Mouse (Mus musculus) limb, embryonic 12.5 days (tissue): ENCODE measurements at regions not wholly inside any gene's neighbourhood (a gene's known extent, or its start where the extent isn't known, plus 50 kb on each side); places are given as distances from the start of the nearest gene placed in this dataset.

Source experiments
- ATAC-seq: fragments of 200-750 bp; cut with Nextera tagmentation; 2 replicates; pipeline ENCODE4 v1.8.0; 2017; ENCODE audit warnings: low read depth, moderate TSS enrichment; ENCODE audit not compliant: insufficient number of reproducible peaks, insufficient read depth, low FRiP score, low TSS enrichment
- H3K27ac ChIP-seq: fragments of 300-500 bp; sonication (generic); 2 replicates; pipeline ENCODE4 v1.5.1; 2016; ENCODE audit warnings: mild to moderate bottlenecking, moderate library complexity
- H3K27me3 ChIP-seq: fragments of 300-500 bp; sonication (generic); 2 replicates; pipeline ENCODE4 v1.6.1; 2016; ENCODE audit warnings: mild to moderate bottlenecking, moderate library complexity
- H3K36me3 ChIP-seq: fragments of 300-500 bp; sonication (generic); 2 replicates; pipeline ENCODE4 v1.6.1; 2016; ENCODE audit warnings: mild to moderate bottlenecking, moderate library complexity
- H3K4me1 ChIP-seq: fragments of 300-500 bp; sonication (generic); replicated peaks from 2 replicates; pipeline ENCODE4 v1.6.1; 2016
- H3K4me2 ChIP-seq: fragments of 300-500 bp; sonication (generic); 2 replicates; pipeline ENCODE4 v1.6.1; 2016; ENCODE audit warnings: mild to moderate bottlenecking, moderate library complexity
- H3K4me3 ChIP-seq: fragments of 300-500 bp; sonication (generic); replicated peaks from 2 replicates; pipeline ENCODE4 v1.5.1; 2016; ENCODE audit warnings: mild to moderate bottlenecking
- H3K9ac ChIP-seq: fragments of 300-500 bp; sonication (generic); replicated peaks from 2 replicates; pipeline ENCODE4 v1.6.1; 2016; ENCODE audit warnings: mild to moderate bottlenecking, moderate library complexity
- H3K9me3 ChIP-seq: fragments of 300-500 bp; sonication (generic); 2 replicates; pipeline ENCODE4 v1.6.1; 2016; ENCODE audit warnings: mild to moderate bottlenecking, moderate library complexity
- whole genome bisulfite sequencing: fragments of 180-500 bp; shearing (Covaris S2); methylation state at CpG from one replicate; pipeline ENCODE4 v1.1.7; 2016; 5-methylcytosine and 5-hydroxymethylcytosine counted together

DNA sequence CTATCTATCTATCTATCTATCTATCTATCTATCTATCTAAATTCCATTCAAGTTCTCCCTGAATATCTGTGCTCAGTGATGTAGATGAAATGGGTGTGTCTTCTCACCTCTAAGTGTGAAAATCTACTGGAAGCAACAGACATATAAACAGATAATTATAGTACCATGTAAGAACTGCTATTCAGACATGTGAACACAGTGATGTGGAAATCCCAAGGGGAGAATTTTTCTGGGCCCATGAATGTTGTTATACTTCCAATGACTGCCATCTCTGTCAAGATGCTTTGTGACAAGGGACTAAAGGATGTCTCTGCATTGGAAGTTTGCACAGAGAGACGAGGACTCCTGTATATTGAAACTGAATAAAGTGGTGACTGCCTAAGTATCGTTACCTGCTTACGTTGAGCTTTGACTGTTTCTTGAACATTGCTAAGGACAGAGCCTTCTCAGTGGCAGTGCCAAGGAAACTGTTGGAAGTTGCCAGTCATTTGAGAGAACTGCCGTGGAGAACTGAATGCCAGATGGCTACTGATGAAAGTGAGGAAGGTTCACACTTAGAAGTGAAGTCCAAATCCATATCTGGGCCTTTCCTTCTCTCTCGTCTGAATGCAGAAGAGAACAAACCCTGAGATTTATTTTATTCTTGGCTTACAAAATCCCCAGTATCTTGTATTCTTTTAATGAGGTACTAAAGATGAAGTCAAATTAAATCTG, 175.0 kb upstream of the Cd180 start:
- Histone ChIP-seq H3K9ac (no peak overlapping the region), H3K27ac (no peak overlapping the region), H3K4me3 (no peak overlapping the region), H3K4me1 (peaks cover 10% of the 10 kb centered on the region), H3K36me3 (no peaks in the 10 kb centered on the region), H3K4me2 (no peak overlapping the region), H3K27me3 (peaks cover 6% of the 10 kb centered on the region), H3K9me3 (no peaks in the 10 kb centered on the region)
- no peak for ATAC-seq
- 84% methylated on average over 5 of the region's 5 CpGs for WGBS

DNA sequence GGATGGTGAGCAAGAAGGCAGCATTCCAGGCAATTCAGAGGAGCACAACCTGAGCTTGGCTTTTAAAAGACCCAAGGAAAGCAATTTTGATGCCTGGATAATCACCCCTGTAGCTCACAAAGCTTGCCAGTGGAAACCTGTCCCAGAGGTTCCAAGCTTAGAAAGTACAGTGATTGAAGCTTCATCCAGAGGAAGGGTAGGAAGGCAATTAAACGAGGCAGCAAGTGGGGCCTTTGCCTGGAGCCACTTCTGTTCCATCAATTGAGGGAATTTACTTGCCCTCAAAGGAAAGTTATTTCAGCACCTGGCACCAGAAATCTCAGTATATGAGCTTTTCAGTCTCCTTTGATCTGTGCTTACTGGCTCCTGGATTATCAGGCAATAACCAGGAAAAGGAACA, 171.9 kb upstream of the Cd180 start:
- Histone ChIP-seq H3K9me3 (no peaks in the 10 kb centered on the region), H3K4me3 (no peak overlapping the region), H3K9ac (no peak overlapping the region), H3K27me3 (peaks cover 12% of the 10 kb centered on the region), H3K36me3 (no peaks in the 10 kb centered on the region), H3K4me2 (no peak overlapping the region), H3K4me1 (peaks cover 10% of the 10 kb centered on the region), H3K27ac (no peak overlapping the region)
- 3% methylated on average over 1 of the region's 1 CpGs for WGBS
- peak; percentile 59; the same call in 1 of the 2 replicates for ATAC-seq

DNA sequence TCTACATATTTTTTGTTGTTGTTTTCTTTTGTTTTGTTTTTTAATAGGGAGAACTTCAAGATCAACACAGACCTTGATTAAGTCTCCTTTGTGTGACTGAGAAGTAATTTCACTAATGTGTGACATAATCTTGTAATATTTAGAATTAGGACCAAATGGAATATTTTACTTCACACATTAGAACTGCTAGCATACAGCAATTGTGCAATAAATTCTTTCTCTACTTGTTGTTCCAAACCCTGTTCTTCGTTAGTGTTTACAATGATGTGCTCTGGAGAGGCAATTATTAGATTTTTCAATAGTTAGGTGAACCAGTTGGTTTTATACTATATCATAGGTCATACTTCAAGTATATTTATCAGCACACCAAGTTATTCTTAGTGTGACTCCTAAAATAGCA, 171.3 kb upstream of the Cd180 start:
- Histone ChIP-seq H3K4me3 (no peak overlapping the region), H3K9me3 (no peaks in the 10 kb centered on the region), H3K27ac (no peak overlapping the region), H3K9ac (no peak overlapping the region), H3K4me2 (no peak overlapping the region), H3K36me3 (no peaks in the 10 kb centered on the region), H3K27me3 (peaks cover 12% of the 10 kb centered on the region), H3K4me1 (peaks cover 10% of the 10 kb centered on the region)
- no peak for ATAC-seq
- WGBS, result 48% methylated on average over 1 of the region's 1 CpGs

DNA sequence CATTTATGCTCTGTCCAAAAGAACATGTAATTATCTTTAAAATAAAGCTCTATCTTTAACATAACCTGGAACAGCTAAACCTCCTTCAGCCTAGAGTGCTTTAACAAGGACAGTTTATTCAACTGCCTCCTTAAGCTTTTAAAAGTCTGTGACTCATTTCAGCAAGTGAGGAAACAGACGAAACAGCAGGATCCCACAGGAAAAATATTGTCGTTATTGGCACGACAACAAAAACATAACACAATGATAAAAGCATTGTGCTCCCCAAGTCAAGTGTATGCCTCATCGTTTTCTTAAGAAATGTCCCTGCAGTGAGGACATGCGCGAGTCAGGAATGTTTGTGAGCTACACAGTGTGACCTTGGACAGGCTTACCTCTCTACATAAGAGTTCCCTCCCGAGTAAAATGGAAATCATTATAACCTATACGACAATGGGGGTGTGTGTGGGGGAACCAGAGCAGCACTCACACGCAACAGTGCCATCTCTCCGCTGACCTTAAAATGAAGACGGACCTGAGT, 166.7 kb upstream of the Cd180 start:
- Histone ChIP-seq H3K9me3 (no peaks in the 10 kb centered on the region), H3K4me1 (no peaks in the 10 kb centered on the region), H3K9ac (no peak overlapping the region), H3K36me3 (no peaks in the 10 kb centered on the region), H3K4me2 (no peak overlapping the region), H3K4me3 (no peak overlapping the region), H3K27me3 (peaks cover 6% of the 10 kb centered on the region; the same call in 1 of the 2 replicates), H3K27ac (no peak overlapping the region)
- ATAC-seq, result no peak
- 75% methylated on average over 11 of the region's 11 CpGs for WGBS

DNA sequence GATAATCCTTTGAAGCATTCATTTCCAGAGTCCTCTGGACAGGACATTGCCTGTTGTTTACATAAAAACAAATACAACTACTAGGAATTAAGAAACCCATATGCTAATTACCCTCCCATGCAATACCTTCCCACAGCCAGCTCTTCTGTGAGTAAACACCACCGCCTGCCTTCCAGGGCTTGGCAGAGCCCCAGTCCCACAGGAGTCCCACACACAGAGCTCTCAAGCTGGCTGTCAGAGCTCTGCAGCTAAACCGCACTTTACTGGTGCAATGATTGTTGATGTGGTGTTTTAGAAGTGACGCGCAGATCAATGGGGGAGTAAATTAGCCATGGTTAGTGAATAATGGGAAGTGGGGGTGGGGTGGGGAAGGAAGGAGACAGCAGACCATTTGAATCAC, 159.6 kb upstream of the Cd180 start:
- H3K4me1 ChIP-seq, result peaks cover 18% of the 10 kb centered on the region
- ATAC-seq, result no peak
- H3K27me3 ChIP-seq, result peaks cover 6% of the 10 kb centered on the region

DNA sequence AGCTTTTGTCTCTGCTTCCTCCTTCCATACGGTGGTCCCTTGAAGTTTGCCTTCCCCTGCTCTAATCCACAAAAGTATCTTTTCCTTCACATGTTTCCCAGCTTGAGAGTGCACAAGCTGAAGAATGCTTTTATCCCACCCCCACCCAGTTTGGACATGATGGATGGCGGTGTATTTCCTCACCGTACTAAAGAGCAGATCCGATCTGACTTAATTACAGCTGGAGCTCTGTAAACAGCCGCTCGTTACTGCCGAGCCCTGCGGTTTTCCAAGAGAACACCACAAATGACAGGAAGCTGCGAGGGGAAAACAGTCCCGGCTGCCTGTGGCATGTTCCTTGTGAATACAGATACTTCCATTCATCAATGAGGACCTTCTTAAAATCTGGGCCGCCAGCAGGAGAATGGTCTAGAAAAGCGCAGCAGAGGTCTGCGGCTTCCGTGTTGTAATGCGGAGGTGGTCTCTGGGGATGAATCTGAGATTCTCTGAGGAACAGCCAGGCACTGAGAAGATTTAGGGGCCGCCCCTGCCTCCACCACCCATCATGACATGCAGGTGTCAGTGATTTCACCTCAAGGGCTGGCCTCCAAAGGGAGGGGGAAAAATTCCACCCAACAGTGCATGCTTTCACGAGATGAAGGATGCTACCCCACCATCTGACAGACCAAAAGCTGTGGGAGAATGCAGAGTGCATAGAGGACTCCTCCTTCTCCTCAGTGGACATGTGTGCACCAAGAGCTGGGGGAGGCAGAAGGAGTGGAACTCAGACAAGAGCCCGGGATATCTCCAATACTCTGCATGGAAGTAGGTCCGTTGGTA, 155.7 kb upstream of the Cd180 start:
- Histone ChIP-seq H3K27ac (no peak overlapping the region), H3K9ac (peak overlapping the region; percentile 19; the same call in 1 of the 2 replicates), H3K4me3 (peak overlapping the region; percentile 27), H3K36me3 (no peaks in the 10 kb centered on the region), H3K9me3 (no peaks in the 10 kb centered on the region), H3K4me1 (peaks cover 18% of the 10 kb centered on the region), H3K27me3 (peaks cover 10% of the 10 kb centered on the region), H3K4me2 (peak overlapping the region; percentile 56)
- whole genome bisulfite sequencing, result 11% methylated on average over 19 of the region's 19 CpGs
- ATAC-seq, result peak; percentile 59

More for the DNA sequence above, 159.6 kb upstream of the Cd180 start:
- H3K4me3 ChIP-seq, result no peak overlapping the region
- no peak overlapping the region for H3K4me2 ChIP-seq
- H3K9me3 ChIP-seq, result no peaks in the 10 kb centered on the region
- no peaks in the 10 kb centered on the region for H3K36me3 ChIP-seq
- 14% methylated on average over 4 of the region's 4 CpGs for WGBS
- no peak overlapping the region for H3K27ac ChIP-seq
- H3K9ac ChIP-seq, result no peak overlapping the region

DNA sequence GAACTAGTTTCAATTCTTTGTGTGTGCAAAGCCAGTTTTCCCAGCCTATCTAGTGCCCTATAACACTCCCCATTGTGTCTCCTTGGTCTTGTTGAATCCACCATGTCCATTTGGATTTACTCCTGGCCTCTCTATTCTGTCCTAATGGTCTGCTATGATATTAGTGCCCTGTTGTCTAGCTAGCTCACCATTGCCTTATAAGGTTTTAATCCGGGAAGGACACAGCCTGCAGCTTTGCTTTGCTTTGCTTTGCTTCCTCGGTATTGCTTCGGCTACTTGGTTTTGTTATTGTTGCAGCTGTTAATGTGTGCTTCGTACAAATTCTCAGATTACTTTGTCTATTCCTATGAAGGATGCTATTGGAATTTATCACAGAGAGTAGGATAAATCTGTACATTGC, 152.9 kb upstream of the Cd180 start:
- no peaks in the 10 kb centered on the region for H3K36me3 ChIP-seq
- H3K4me3 ChIP-seq, result no peak overlapping the region
- no peaks in the 10 kb centered on the region for H3K9me3 ChIP-seq
- H3K4me1 ChIP-seq, result peaks cover 16% of the 10 kb centered on the region
- no peak overlapping the region for H3K9ac ChIP-seq
- H3K4me2 ChIP-seq, result no peak overlapping the region
- H3K27me3 ChIP-seq, result peaks cover 25% of the 10 kb centered on the region
- ATAC-seq, result no peak
- H3K27ac ChIP-seq, result no peak overlapping the region
- WGBS, result 81% methylated on average over 4 of the region's 4 CpGs

DNA sequence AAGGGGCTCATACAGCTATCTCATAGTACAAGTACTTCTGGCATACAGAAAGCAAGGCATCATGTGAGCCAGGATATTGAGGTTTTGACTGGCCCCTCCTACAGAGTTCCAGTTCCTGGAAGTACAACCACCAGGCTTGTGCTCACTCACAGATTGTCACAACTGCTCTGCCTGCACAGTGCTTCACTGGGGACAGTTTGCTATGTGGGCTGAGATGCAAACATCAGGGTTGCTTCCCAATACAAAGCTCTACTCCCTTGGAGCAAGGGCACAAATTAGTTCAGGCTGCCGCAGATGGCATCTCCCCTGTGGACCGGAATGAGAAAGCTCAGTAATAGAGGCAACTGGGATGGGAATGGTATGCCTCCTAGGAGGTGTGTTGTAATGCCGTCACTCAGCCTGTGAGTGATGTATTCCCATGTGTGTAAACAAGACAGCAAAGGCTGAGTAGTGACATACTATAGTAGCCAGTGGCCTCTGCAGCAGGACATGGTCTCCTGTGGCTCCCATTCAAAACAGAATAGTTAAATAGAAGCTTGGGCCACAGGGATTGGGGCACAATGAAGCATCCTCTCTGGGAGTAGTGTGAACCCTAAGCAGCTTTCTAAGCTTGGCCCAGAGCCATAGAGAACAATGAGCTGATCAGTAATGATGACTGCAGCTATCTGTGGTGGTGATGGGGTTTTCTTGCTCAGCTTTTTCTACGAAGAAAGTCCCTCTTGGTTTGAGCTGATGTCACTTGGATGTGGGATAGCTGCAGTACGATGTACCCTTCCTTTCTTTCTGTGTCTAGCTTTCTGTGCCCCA, 148.8 kb upstream of the Cd180 start:
- 44% methylated on average over 5 of the region's 5 CpGs for WGBS
- peaks cover 23% of the 10 kb centered on the region for H3K27me3 ChIP-seq
- ATAC-seq, result no peak

DNA sequence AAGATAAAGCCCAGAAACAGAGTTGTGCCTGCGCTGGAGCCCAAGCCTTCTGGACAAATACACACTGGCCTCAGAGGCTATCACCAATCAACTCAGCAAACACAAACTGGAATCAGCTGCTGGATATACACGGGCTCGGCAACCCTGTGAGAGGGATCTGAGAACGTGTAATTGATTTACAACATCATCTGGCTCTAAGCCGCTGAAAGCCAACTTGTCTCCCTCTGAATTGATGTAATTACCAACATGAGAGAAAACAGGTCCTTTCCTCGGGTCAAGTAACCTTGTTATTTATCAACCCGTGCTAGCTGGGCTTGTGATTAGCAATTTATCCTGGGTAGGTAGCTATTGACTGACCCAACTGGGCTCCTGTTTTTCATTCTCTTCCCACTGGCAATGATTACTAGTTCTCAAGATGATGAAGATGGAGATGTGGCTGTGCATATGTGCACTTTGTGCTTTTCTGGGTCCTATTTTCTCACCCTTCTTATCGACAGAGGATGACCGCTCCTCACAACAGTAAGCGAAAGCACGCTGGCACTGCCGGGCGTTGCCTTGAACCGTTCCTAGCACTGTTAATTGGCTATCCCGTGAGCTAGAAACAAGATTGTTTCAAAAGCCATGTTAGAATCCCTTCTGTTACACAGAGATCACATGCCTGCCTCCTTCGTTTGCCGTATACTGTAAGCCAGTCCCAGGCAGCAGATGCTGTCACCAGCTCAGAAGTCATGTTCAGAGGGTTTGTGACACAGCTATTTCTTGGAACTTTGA, 147.3 kb upstream of the Cd180 start:
- Histone ChIP-seq H3K36me3 (no peaks in the 10 kb centered on the region), H3K27me3 (peaks cover 23% of the 10 kb centered on the region), H3K4me3 (no peak overlapping the region), H3K9me3 (no peaks in the 10 kb centered on the region), H3K4me2 (peak overlapping the region; percentile 42), H3K27ac (no peak overlapping the region), H3K9ac (no peak overlapping the region), H3K4me1 (peaks cover 23% of the 10 kb centered on the region)
- WGBS, result 8% methylated on average over 17 of the region's 17 CpGs
- no peak for ATAC-seq

More for the DNA sequence above, 148.8 kb upstream of the Cd180 start:
- Histone ChIP-seq H3K4me3 (no peak overlapping the region), H3K9ac (no peak overlapping the region), H3K9me3 (no peaks in the 10 kb centered on the region), H3K4me2 (no peak overlapping the region), H3K4me1 (peaks cover 23% of the 10 kb centered on the region), H3K36me3 (no peaks in the 10 kb centered on the region), H3K27ac (no peak overlapping the region)

DNA sequence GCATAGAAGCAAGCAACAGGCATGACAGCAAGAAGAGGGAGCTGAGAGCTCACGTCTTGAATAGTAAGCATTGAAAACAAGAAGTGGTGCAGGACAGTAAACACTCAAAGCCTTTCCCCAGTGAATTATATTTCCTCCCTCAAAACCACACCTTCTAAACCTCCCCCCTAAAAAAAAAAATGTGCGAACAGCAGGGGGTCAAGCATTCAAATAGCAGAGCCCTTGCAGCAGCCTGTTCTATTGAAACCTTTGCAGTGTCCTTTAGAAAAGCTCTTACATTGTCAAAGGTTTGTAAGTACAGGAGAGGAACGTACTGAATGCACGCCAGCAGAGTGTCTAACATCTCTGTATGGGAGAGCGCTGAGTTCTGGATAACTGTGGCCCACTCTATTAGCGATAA, 145.1 kb upstream of the Cd180 start:
- Histone ChIP-seq H3K27ac (no peak overlapping the region), H3K4me1 (peaks cover 23% of the 10 kb centered on the region), H3K36me3 (no peaks in the 10 kb centered on the region), H3K27me3 (peaks cover 18% of the 10 kb centered on the region), H3K4me3 (no peak overlapping the region), H3K9ac (no peak overlapping the region), H3K9me3 (no peaks in the 10 kb centered on the region), H3K4me2 (no peak overlapping the region)
- 58% methylated on average over 6 of the region's 6 CpGs for WGBS
- ATAC-seq, result no peak
